Mouse (Mus musculus) heart, adult 9 months (tissue): ENCODE data around the gene Sult2b1.

Source experiments
- DNase-seq, 2 experiments: peaks; one replicate each; pipeline ENCODE4 v3.0.0; 2022; ENCODE audit warnings: low spot score in 2 of 2

Sult2b1 gene

DNA sequence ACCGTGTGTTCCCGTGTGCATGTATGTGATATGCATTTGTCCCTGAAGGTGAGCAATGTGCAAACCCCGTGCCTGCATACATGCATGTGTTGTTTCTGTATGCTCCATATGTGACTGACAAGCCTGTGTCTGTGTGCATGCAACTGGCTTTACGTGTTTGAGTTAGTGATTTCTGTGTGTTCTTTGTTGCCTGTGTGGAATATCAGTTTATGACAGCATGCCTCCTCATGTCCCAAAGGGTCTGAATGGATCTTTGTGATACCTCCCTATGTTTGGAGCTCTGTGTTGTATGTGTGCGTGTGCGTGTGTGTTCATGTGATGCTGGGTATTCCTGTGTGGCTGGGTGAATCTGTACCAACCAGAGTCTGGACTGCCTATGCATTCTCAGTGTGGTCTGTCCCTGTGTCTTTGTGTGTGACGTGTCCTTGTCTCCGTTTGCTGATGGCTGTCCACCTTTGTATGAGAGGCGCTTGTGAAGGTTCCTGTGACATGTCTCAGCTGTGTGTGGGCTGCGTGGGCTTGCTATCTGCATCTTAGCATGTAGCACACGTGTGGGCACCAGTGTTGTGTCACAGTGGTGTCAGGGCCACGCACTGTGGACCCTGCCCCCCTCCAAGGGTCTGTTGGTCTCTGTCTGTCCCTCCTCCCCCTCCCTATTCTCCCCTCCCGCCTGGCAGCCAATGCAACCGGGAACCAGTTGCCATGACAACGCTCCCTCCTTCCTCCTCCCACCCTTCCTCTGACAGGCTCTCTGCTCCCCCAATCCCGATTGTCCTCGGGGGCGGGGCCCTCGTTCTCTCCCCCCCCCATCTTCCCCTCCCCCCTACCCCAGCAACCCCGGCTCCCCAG, at the start of gene Sult2b1:
Sult2b1 (minus strand) TSS at position 146 of the 849 bp plus-strand sequence.
- no peak for DNase-seq

DNA sequence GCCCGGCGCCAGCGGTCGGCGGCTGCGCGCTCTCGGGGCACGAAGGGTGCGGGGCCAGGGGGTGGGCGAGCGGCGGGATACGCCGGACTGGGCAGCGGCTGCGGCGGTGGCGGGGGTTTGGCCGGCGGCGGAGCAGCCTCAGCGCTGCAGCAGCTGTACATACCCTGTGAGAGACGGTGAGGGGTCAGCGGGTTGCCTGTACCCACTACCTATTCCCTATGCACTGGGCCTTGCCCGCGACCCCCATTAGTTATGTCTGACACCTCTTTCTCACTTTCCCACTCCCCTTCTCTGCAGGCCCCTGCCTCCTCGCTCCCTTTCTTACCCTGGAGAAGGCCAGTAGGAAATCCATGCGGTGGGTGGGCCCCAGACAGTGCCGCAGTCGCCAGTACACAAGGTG, 49.5 kb upstream of the Sult2b1 start:
- DNase-seq, result no peak

DNA sequence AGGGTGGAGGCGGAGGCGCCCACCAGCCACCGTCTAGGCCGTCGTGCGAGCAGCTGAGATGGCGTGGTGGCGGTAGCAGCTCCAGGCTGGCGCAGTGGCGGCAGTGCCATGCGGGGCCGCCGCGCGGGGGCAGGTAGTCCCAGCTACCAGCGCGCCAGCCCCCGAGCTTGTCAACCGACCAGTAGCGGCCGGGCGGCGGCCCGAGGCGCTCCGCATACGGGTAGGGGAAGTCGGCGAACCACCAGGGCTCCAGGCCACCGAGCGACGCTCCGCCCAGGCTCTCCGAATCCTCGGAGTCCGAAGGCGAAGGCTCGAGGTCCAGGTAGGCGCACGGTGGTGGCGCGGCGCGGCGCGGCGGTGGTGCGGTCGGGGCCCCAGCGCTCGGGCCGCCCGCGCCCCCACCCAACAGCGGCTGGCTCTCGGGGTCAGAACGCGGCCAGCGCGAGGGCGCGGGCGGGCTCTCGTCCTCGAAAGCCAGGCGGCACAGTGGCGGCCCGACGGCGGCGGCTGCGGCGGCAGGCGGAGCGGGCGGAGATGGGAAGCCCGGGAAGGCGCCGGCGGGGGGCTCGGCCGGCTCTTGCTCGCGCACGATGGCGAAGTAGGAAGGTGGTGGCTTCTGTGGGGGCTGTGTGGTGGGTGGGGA, 48.8 kb upstream of the Sult2b1 start:
- no peak for DNase-seq

DNA sequence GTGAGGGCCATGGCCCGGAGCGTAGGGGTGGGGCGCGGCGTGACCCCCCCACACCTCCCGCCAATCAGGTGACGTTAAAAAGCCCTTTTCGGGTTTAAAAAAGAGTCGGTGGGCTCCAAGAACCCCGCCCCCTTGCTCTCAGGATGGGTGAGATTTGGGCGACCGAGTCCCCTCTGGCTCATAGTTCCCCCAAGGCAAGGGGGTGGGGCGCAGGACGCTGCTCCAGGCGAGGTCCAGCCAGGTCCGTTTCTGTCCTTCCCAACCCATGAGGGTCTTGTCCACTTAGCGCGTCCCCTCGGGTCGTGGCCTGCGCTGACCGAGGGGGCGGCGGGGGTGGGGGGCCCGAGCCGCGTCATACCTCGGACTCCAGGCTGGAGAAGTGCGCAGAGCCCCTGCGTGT, 48.0 kb upstream of the Sult2b1 start:
- DNase-seq, result no peak

DNA sequence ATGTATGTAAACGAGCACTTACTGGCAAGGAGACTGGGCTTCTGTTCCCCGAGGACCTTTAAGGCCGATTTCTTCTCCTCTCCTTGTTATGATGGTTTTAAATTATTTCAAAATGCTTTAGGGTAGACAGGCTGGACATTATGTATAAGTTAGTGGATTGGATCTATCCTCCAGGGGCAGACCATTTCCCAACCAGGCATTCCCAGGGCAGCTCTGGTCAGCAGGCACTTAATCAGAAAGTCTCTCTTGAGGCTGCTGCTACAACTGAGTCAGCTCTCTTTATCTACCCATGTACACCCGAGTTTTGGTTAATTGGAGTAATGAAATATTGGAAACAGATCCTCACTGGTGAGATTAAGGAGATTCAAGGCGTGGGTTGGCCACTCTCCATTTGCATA, 46.7 kb upstream of the Sult2b1 start:
- no peak for DNase-seq

DNA sequence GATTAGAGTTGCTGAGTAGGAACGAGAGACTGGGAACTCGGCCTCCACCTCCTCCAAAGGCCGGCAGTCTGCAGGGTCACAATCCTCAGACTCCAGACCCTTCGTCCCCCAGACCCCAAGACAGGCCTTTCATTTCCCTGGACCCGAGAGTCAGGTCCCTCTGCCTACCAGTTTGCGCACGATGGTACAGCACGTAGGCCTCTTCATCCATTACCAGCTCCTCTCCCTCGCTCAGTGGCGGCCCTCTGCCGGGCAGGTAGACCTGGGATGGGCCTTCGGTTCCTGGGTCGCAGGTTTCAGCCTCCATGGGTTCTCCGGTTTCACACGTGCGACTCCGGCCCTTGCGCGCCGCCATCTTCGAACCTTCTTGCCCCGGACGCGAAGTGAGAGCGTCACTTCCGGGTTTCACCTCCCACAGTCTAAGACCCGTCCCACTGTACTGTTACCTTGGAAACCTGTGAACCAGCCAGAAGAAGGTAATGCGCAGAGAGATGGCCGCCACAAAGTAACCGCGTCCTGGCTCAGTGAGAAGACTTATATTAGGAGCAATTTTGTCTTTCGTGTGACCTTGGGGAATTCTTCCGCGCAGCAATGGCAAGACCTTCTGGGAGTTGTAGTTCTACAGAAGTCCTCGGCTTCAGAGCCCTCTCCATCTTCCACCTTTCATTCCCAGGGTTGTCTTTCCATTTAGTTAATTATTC, 46.1 kb upstream of the Sult2b1 start, which contains the start of gene Grwd1:
Grwd1 (minus strand) TSS at position 518 of the 701 bp plus-strand sequence.
- peak; percentile 83 to 87 for DNase-seq

DNA sequence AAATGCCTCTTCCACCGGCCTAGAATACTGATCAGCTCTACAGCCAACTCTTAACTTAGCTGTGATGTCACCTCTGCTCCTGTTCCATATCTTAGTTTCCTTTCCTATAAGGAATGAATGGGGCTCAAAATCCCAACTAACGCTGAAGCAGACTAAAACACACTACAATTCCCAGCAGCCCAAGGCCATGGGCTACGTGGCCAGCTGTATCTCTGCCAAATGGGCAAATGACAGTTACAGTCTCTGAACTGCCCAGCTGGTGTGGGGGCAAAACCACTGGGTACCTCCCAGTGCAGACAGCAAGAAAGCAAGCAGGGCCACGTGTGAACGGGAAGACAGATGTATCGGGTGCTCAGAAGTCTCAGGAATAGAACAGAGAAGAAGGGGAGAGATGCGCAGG, 42.2 kb upstream of the Sult2b1 start:
- DNase-seq, result no peak

DNA sequence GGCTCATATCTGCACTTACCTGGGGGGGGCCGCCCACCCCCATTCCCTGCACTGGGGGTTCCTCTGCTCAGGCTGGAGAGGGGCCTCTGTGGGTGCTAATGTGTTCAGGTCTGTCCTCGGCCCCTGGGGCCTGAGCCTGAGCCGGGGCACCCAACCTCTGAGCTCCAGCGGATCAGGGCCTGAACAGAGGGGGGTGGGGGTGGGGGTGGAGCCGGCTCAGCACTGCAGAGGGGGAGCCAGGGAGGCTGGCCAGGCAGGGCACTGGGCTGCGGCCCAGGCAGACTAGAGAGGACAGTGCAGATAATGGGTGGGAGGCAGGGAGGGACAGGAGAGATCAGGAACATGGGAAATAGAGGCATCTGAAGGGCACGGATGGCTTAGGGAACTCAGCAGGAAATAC, 40.1 kb upstream of the Sult2b1 start, which contains the start of gene Kcnj14:
Kcnj14 (minus strand) TSS at position 185 of the 400 bp plus-strand sequence.
- no peak for DNase-seq

DNA sequence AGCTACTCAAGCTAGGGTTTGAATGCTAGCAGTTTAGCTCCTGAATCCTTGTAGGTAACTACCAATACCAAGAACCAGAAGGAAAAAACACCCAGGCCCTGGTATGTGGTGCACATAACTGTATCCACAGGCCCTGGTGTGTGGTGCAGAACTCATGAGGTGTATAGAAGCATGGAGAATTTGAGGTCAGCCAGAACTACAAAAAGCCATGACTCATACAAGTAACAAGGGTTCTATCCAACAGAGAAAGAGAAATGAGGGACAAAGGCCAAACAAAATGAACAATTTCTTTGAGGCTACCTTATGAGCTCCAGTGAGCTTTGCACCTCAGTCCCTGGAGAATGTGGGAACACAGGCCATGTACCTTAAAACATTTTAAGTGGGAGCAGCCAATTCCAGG, 36.4 kb upstream of the Sult2b1 start:
- DNase-seq, result no peak

DNA sequence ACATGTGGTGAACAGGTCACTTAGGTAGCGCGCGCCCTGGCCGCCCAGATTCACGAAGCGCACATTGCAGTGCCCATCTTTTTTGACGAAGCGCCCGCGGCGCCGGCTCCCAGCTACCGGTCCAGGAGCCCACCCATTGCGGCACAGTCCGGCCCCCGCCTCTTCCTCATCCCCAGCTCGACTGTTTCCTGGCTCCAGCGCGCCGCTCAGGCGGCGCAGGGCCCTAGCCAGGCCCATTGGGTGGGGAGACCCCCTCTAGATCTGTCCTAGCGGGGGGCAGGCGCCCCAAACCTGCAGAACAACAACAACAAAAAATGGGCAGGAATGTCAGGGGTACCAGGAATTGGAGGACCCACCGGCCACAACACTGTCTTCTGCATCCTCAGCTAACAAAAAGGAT, 35.4 kb upstream of the Sult2b1 start:
- no peak for DNase-seq

DNA sequence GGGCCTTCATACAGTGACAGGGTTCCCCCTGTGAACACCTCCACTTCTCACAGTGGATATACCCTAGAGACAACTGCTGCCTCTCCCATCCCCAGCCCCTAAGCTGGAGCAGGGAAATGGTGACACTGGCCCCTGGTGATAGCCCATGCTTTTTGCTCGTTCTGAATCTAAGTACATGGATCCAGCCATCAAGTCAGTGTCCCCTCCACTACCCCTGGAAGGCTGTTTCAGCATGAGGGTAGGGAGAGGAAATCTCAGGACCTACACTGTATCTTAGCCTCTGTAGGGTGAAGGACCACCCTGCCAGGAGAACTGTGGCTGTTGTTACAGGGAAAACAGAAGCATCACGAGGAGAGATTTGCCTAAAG, 31.5 kb upstream of the Sult2b1 start:
- DNase-seq, result no peak

DNA sequence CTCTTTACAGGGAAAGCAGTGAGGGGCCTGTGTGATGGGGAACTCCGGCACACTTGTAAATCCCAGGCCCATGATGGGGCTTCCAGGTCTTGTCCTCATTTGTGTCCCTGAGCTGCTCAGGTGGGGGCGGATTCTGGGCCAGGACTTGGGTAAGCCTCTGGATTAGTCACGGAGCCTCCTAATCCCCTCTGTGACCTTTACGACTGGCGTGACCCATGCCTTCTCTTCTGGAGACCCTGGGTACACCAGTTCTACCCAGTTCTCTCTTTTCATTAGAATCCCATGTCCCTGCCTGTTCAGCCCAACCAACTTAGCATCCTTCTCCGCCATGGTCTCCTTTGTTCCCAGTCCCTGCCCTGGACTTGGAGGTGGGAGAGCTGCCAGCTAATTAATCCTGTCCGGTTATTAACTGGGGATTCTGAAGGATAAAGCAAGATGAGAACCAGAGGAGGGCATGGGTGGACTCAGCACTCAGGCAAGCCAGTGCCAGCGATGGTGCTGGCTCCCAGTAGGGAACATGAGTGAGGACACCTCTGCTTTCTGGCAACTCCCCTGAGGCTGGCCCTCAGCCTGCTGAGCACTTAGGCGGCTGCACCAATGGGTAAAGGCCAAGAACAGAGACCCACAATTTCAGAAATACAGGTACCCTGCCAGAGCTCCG, 31.0 kb upstream of the Sult2b1 start:
- DNase-seq, result no peak

DNA sequence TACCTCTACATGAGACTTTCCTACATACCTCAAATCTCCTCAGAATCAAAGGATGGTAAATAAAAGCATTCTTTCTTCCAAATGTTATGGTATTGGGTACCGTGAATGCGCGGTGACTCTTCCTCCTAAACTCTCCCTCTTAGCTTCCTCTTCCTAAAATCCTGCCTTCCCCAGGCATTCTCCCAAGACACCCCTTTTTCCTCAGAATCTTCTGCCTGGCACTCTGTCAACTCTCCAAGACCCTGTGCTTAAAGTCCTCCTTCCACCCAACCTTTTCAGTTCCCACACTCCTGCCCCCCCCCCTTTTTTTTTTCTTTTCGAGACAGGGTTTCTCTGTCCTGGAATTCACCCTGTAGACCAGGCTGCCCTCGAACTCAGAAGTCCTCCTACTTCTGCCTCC, 30.4 kb upstream of the Sult2b1 start:
- no peak for DNase-seq

DNA sequence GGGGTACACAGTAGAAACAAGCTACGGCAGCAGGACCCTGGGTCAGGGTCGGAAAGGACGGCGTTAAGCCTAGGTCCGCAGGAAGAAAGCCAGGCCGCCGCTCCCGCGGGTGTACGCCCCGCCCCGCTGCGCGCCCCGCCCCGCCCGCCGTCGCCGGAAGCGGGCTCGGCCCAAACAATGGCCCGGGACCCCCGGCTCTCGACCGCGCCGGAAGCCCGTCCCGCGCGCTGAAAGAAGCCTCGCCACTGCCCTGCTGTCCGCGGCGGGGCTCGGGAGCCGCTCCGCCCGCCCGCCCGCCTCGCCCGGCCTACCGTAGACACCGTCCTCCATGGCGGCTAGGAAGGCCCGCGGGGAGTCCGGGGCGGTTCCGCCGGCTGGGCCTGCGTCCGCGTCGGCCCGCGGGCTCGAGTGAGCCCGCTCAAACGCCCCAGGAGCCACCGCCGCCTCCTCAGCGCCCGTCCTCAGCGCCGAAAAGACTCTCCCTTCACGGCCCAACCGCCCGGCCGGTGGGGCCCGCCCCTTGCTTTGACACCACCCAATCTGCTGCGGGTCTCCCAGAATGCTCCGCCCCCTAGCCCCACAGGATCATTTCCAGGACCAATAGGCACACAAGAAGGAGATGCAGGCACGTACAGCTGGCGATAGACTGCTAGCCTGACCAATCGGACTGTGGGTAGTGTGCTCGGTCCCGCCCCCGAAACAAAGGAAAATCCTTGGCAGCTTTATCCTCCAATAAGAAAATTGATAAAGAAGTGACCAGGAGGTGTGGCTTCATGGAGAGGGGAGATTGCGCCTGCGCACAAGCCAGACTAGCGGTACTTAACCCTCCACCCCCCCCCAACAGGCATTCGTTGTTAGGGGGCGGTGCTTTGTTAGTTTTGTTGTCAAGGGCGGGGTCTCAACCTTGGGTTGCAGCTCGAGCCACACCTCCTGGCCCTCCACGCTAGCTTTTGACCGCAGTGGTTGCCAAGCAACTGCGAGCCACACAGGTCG, 29.6 kb upstream of the Sult2b1 start, which contains the start of gene Cyth2:
Cyth2 (minus strand) TSS at position 795 of the 993 bp plus-strand sequence.
- DNase-seq, result peak; percentile 100

DNA sequence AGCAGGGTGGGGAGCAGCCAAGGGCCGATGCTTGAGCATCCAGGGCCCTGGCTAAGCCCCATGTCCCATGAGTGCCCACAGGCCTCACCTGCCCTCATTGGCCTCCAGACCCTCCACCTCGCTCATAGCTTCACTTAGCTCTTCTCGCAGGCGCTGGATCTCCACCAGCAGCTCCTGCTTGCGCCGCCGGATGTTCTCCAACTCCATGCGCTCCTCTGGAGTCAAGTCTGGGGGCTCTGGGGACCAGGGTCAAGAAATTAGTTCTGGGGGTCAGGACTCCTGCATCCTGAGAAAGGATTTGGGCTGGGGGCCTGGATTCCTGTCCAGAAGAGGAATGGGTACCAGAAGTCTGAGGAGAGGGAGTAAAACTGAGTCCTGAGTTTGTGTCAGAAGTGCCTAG, 28.5 kb upstream of the Sult2b1 start:
- no peak for DNase-seq

DNA sequence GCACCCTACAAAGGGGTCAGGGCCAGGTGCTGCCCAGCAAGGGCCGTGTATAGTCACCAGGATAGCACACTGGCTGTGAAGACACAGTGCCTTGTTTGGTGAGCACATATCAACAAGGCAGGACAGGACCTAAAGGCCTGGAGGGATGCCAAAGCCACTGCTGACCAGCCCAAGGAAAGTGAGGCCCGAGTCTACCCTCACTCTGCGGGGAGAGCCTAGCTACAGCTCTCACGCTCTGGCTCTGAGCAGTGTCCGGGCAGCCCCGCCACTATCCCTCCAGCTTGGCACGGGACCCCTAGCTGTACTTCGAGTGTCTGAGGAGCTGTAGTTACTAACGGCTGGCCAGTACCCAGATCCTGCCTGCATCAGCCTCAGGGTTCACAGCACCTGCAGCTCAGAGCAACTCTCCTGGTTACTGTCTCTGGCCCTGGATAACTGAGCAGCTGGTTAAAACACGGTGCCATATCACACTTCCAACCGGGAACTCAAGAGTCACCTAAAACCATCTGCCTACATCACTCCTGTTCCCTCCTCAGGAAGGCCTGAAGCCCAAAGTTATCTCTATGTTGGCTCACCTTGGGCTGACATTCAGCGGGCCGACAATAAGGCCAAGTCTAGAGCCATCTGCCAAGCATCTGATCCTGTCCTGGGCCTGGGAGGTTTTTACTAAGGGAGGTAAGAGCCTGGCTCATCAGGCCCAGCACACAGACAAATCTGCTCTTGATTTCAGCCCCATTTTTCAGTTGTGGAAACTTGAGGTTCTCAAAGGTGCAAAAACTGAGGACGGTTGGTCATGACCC, 25.0 kb upstream of the Sult2b1 start:
- DNase-seq, result no peak

DNA sequence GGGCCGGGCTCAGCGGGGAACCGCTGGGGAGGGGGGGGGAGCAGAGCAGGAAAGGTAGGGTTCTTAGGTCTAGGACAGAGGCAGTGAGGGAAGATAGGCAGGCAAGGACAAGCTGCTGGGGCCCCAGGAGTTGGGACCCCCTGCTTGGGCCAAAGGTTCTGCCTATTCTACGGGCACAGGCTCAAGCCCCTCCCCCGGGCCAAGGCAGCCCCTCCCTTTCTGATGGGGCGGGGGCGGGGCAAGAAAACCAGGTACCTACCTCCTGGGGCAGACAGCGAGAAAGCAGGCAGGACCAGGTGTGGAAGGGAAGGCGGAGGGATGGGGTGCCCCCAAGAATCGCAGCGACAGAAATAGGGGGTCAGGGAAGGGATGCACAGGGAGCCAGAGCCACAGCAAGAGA, 24.0 kb upstream of the Sult2b1 start:
- no peak for DNase-seq

DNA sequence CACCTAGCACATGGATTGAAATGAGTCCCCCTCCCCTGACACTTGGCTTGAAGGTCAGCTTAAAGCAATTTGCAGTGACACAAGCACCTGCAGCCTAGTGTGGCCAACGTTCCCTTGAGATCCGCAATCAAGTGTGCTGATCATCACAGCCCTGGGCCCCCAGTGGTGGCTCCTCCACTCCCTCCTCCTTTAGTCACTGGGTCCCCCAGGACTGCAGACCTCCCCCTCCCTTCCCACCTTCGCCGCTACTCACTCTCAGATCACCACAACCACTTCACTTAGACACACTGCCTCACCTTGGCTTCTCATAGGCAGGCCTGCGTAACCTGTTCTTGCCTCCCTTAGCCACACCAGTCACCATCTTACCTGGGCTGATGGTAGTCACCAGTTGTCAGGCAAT, 21.5 kb upstream of the Sult2b1 start:
- DNase-seq, result no peak

DNA sequence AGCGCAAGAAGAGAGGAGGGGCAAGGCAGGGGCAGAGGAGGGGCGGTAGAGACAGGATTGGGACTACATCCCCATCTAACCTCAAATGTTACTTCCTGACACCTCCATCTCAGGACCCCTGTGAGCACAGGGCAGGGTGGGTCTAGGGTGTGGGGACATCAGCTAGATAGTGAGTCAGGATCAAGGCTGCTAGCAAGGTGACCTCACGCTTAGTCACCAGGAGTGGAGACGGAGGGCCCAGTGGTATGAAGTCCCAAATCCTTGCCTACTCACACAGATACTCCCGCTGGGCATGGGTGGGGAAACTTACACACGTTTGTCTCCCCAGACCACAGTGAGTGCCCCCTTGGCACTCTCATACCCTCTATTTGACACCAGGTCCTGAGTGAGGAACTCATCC, 18.1 kb upstream of the Sult2b1 start:
- DNase-seq, result no peak

DNA sequence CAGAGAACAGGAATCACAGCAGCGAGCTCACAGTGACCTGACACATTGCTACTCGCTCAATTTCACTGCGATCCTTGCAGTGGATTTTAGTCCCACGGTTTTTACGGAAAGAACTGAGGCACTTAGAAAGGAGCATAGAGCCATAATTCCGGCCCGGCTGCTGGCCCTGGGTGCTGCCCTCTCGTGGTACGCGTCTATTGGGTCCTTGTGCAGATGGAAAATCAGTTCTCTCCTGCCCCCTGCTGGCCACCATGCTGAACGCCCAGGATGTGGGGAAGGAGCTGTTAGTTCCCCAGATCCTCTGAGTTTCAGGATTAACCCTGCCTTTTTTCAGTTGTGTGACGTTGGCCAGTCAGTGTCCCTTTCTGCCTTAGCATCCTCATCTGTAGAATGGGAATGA, 16.9 kb upstream of the Sult2b1 start:
- DNase-seq, result peak; percentile 80 to 88
